Mouse (Mus musculus) neural tube, embryonic 14.5 days (tissue): ENCODE results near the gene Cldn11. TPM values are rescaled to one million over a fixed set of nuclear protein-coding genes. Genes with fewer than 3 reads are reported as not detected.

Source experiments
- ATAC-seq: fragments of 200-750 bp; cut with Nextera tagmentation; 2 replicates; pipeline ENCODE4 v1.8.0; 2017; ENCODE audit warnings: low read depth, mild to moderate bottlenecking, moderate TSS enrichment, moderate library complexity
- H3K27ac ChIP-seq: fragments of 300-500 bp; sonication (generic); 2 replicates; pipeline ENCODE4 v1.5.1; 2014; ENCODE audit warnings: low read depth, mild to moderate bottlenecking, control low read depth, low read length, moderate library complexity, mixed read lengths
- H3K27me3 ChIP-seq: fragments of 300-500 bp; sonication (generic); 2 replicates; pipeline ENCODE4 v1.6.1; 2014; ENCODE audit warnings: low read length; ENCODE audit not compliant: control insufficient read depth, insufficient read depth
- H3K36me3 ChIP-seq: fragments of 300-500 bp; sonication (generic); 2 replicates; pipeline ENCODE4 v1.6.1; 2014; ENCODE audit warnings: low read length, mixed read lengths; ENCODE audit not compliant: control insufficient read depth, insufficient read depth
- H3K4me1 ChIP-seq: fragments of 300-500 bp; sonication (generic); 2 replicates; pipeline ENCODE4 v1.6.1; 2014; ENCODE audit warnings: low read length; ENCODE audit not compliant: control insufficient read depth, insufficient read depth
- H3K4me2 ChIP-seq: fragments of 300-500 bp; sonication (generic); 2 replicates; pipeline ENCODE4 v1.6.1; 2014; ENCODE audit warnings: mild to moderate bottlenecking, low read depth, low read length, control low read depth
- H3K4me3 ChIP-seq: fragments of 300-500 bp; sonication (generic); 2 replicates; pipeline ENCODE4 v1.5.1; 2014; ENCODE audit warnings: low read depth, low read length, control low read depth, mixed read lengths
- H3K9ac ChIP-seq: fragments of 300-500 bp; sonication (generic); replicated peaks from 2 replicates; pipeline ENCODE4 v1.6.1; 2014; ENCODE audit warnings: low read depth, mild to moderate bottlenecking, control low read depth, low read length, mixed read lengths
- H3K9me3 ChIP-seq: fragments of 300-500 bp; sonication (generic); 2 replicates; pipeline ENCODE4 v1.6.1; 2016; ENCODE audit warnings: low read length; ENCODE audit not compliant: control insufficient read depth
- WGBS: fragments of 180-500 bp; shearing (Covaris S2); extraction: QIAGEN DNeasy Blood & Tissue Kit; methylation state at CpG from one replicate; pipeline ENCODE4 v1.1.7; 2014; 5-methylcytosine and 5-hydroxymethylcytosine counted together
- polyA plus RNA-seq: library from polyadenylated mRNA; unstranded; fragments of >200 nt; fragmentation: Nextera tagmentation; extraction: Ambion mirVana; gene quantifications from 2 replicates; pipeline ENCODE4 v1.2.1, GENCODE M21; 2014

Gene Cldn11
- polyA plus RNA-seq, 1 experiment from 2014 or later, result 2.1 TPM

GRCm38 (mm10) chr3:31145641-31146290 lies 4.0 kb upstream of the Cldn11 start:
- no peak overlapping the region for H3K9ac ChIP-seq
- H3K36me3 ChIP-seq, result no peaks in the 10 kb centered on the region
- peak; percentile 82 for ATAC-seq
- WGBS, result 14% methylated on average over 14 of the region's 14 CpGs
- H3K27ac ChIP-seq, result no peak overlapping the region
- peak overlapping the region; percentile 14; the same call in 1 of the 2 replicates for H3K4me2 ChIP-seq
- H3K4me1 ChIP-seq, result no peaks in the 10 kb centered on the region
- no peaks in the 10 kb centered on the region for H3K9me3 ChIP-seq
- H3K4me3 ChIP-seq, result no peak overlapping the region
- peaks cover 3% of the 10 kb centered on the region; the same call in 1 of the 2 replicates for H3K27me3 ChIP-seq

- ATAC-seq, result no peak
- Histone ChIP-seq H3K9me3 (no peaks in the 10 kb centered on the region), H3K27ac (no peak overlapping the region), H3K9ac (no peak overlapping the region), H3K4me2 (no peak overlapping the region), H3K36me3 (no peaks in the 10 kb centered on the region), H3K4me3 (no peak overlapping the region), H3K4me1 (no peaks in the 10 kb centered on the region), H3K27me3 (peaks cover 3% of the 10 kb centered on the region; the same call in 1 of the 2 replicates)
- WGBS, result 87% methylated on average over 7 of the region's 7 CpGs
These were observed 1.1 kb upstream of the Cldn11 start for GRCm38 (mm10) chr3:31148595-31148994.

GRCm38 (mm10) chr3:31152108-31152507 lies 2.4 kb downstream of the Cldn11 start:
- no peak overlapping the region for H3K9ac ChIP-seq
- no peak overlapping the region for H3K4me2 ChIP-seq
- no peaks in the 10 kb centered on the region for H3K9me3 ChIP-seq
- no peak overlapping the region for H3K4me3 ChIP-seq
- H3K27ac ChIP-seq, result no peak overlapping the region
- WGBS, result 64% methylated on average over 6 of the region's 6 CpGs
- H3K36me3 ChIP-seq, result no peaks in the 10 kb centered on the region
- no peaks in the 10 kb centered on the region for H3K4me1 ChIP-seq
- H3K27me3 ChIP-seq, result peaks cover 3% of the 10 kb centered on the region; the same call in 1 of the 2 replicates
- ATAC-seq, result no peak

GRCm38 (mm10) chr3:31156126-31156525 lies 6.4 kb downstream of the Cldn11 start:
- no peaks in the 10 kb centered on the region for H3K36me3 ChIP-seq
- H3K27me3 ChIP-seq, result no peaks in the 10 kb centered on the region
- H3K4me3 ChIP-seq, result no peak overlapping the region
- whole genome bisulfite sequencing, result 33% methylated on average over 3 of the region's 3 CpGs
- H3K4me1 ChIP-seq, result no peaks in the 10 kb centered on the region
- peak; percentile 14; the same call in 1 of the 2 replicates for ATAC-seq
- no peaks in the 10 kb centered on the region for H3K9me3 ChIP-seq
- no peak overlapping the region for H3K9ac ChIP-seq
- H3K4me2 ChIP-seq, result no peak overlapping the region
- H3K27ac ChIP-seq, result no peak overlapping the region

- Histone ChIP-seq H3K36me3 (no peaks in the 10 kb centered on the region), H3K9me3 (no peaks in the 10 kb centered on the region), H3K4me3 (no peak overlapping the region), H3K9ac (no peak overlapping the region), H3K4me2 (no peak overlapping the region), H3K27ac (no peak overlapping the region), H3K27me3 (no peaks in the 10 kb centered on the region), H3K4me1 (no peaks in the 10 kb centered on the region)
- no peak for ATAC-seq
- WGBS, result 68% methylated on average over 15 of the region's 15 CpGs
These were observed 8.1 kb downstream of the Cldn11 start for GRCm38 (mm10) chr3:31157776-31158175.

GRCm38 (mm10) chr3:31160046-31160445 lies 10.3 kb downstream of the Cldn11 start:
- Histone ChIP-seq H3K4me2 (no peak overlapping the region), H3K4me3 (no peak overlapping the region), H3K4me1 (no peaks in the 10 kb centered on the region), H3K27ac (no peak overlapping the region), H3K36me3 (no peaks in the 10 kb centered on the region), H3K9me3 (no peaks in the 10 kb centered on the region), H3K9ac (no peak overlapping the region), H3K27me3 (no peaks in the 10 kb centered on the region)
- WGBS, result 81% methylated on average over 10 of the region's 10 CpGs
- ATAC-seq, result no peak

GRCm38 (mm10) chr3:31161336-31161735 lies 11.6 kb downstream of the Cldn11 start:
- H3K9ac ChIP-seq, result no peak overlapping the region
- no peak for ATAC-seq
- no peaks in the 10 kb centered on the region for H3K4me1 ChIP-seq

GRCm38 (mm10) chr3:31162860-31163259 lies 13.1 kb downstream of the Cldn11 start:
- no peak overlapping the region for H3K4me3 ChIP-seq
- no peaks in the 10 kb centered on the region for H3K36me3 ChIP-seq
- no peak for ATAC-seq
- no peaks in the 10 kb centered on the region for H3K27me3 ChIP-seq
- H3K9ac ChIP-seq, result no peak overlapping the region
- H3K4me1 ChIP-seq, result no peaks in the 10 kb centered on the region
- H3K27ac ChIP-seq, result no peak overlapping the region
- WGBS, result 95% methylated on average over 14 of the region's 14 CpGs
- no peaks in the 10 kb centered on the region for H3K9me3 ChIP-seq
- H3K4me2 ChIP-seq, result no peak overlapping the region

More at GRCm38 (mm10) chr3:31161336-31161735, 11.6 kb downstream of the Cldn11 start:
- Histone ChIP-seq H3K9me3 (no peaks in the 10 kb centered on the region), H3K4me3 (no peak overlapping the region), H3K27me3 (no peaks in the 10 kb centered on the region), H3K4me2 (no peak overlapping the region), H3K27ac (no peak overlapping the region), H3K36me3 (no peaks in the 10 kb centered on the region)
- 31% methylated on average over 6 of the region's 6 CpGs for WGBS

- no peak overlapping the region for H3K4me3 ChIP-seq
- no peak overlapping the region for H3K27ac ChIP-seq
- no peak overlapping the region for H3K9ac ChIP-seq
- H3K9me3 ChIP-seq, result no peaks in the 10 kb centered on the region
- no peaks in the 10 kb centered on the region for H3K36me3 ChIP-seq
- ATAC-seq, result no peak
- no peak overlapping the region for H3K4me2 ChIP-seq
- H3K4me1 ChIP-seq, result no peaks in the 10 kb centered on the region
- no peaks in the 10 kb centered on the region for H3K27me3 ChIP-seq
- 66% methylated on average over 3 of the region's 3 CpGs for WGBS
These were observed 16.1 kb downstream of the Cldn11 start for GRCm38 (mm10) chr3:31165803-31166202.
